Mouse (Mus musculus): ENCODE results near the gene March8.

DNA sequence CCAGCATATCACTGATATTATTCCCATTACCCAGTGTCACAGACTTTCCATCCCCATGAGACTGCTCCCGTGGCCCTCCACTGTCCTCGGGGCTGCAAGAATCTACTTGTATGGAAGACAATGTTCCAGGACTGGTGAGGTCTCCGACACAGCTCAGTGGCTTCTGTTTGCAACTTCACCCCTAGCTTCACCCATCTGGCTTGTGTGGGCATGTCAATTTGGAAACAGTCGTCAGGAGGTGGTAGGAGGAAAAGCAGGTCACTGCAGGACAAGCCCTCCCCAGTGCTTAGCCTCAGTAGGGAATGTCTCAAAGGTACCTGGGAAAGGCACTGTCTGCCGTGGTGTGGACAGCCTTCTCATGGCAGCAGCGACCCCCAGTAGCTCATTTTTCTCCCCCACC, 81.9 kb downstream of the March8 start:
- no peak for TF ChIP-seq CTCF (IDR thresholded peaks at IDR 0.05; ENCODE audit: low read depth)
- no peak for TF ChIP-seq EP300 (optimal IDR thresholded peaks at IDR 0.05)

All from stomach, postnatal 0 days (tissue).